Mouse (Mus musculus) midbrain, embryonic 11.5 days (tissue): Measurements from ENCODE around the gene Hcn1. TPM values are rescaled to one million over a fixed set of nuclear protein-coding genes. Genes with fewer than 3 reads are reported as not detected.
"Not testable (repeated sequence)": the region's sequence is repeated elsewhere in the genome, so short reads cannot be mapped to it uniquely, and the experiment has no call there.

Experiments
- ATAC-seq: fragments of 200-750 bp; cut with Nextera tagmentation; 2 replicates; pipeline ENCODE4 v1.8.0; 2017; ENCODE audit warnings: moderate TSS enrichment, moderate library complexity; ENCODE audit not compliant: low FRiP score
- DNase-seq: peaks from one replicate; pipeline ENCODE4 v3.0.0; 2015; ENCODE audit warnings: low spot score; ENCODE audit errors: missing footprints
- H3K27ac ChIP-seq: fragments of 300-500 bp; sonication (generic); 2 replicates; pipeline ENCODE4 v1.5.1; 2014; ENCODE audit warnings: low read depth, low read length
- H3K27me3 ChIP-seq: fragments of 300-500 bp; sonication (generic); 2 replicates; pipeline ENCODE4 v1.6.1; 2014; ENCODE audit warnings: mild to moderate bottlenecking, low read length, moderate library complexity, mixed read lengths; ENCODE audit not compliant: control insufficient read depth, insufficient read depth
- H3K36me3 ChIP-seq: fragments of 300-500 bp; sonication (generic); 2 replicates; pipeline ENCODE4 v1.6.1; 2014; ENCODE audit warnings: mild to moderate bottlenecking, low read length, moderate library complexity, mixed read lengths; ENCODE audit not compliant: control insufficient read depth, insufficient read depth
- H3K4me1 ChIP-seq: fragments of 300-500 bp; sonication (generic); 2 replicates; pipeline ENCODE4 v1.6.1; 2014; ENCODE audit warnings: low read length; ENCODE audit not compliant: control insufficient read depth, insufficient read depth
- H3K4me2 ChIP-seq: fragments of 300-500 bp; sonication (generic); 2 replicates; pipeline ENCODE4 v1.6.1; 2014; ENCODE audit warnings: mild to moderate bottlenecking, moderate library complexity
- H3K4me3 ChIP-seq: fragments of 300-500 bp; sonication (generic); 2 replicates; pipeline ENCODE4 v1.5.1; 2014; ENCODE audit warnings: low read depth, low read length
- H3K9ac ChIP-seq: fragments of 300-500 bp; sonication (generic); 2 replicates; pipeline ENCODE4 v1.6.1; 2014; ENCODE audit warnings: low read length
- H3K9me3 ChIP-seq: fragments of 300-500 bp; sonication (generic); 2 replicates; pipeline ENCODE4 v1.6.1; 2016; ENCODE audit warnings: low read length; ENCODE audit not compliant: control insufficient read depth
- WGBS: fragments of 180-500 bp; shearing (Covaris S2); extraction: QIAGEN DNeasy Blood & Tissue Kit; methylation state at CpG from one replicate; pipeline ENCODE4 v1.1.7; 2014; 5-methylcytosine and 5-hydroxymethylcytosine counted together
- polyA plus RNA-seq: library from polyadenylated mRNA; unstranded; fragments of >200 nt; fragmentation: Nextera tagmentation; extraction: Ambion mirVana; gene quantifications from 2 replicates; pipeline ENCODE4 v1.2.1, GENCODE M21; 2014

The Hcn1 gene
- polyA plus RNA-seq, 1 experiment from 2014 or later: 0.04 TPM

DNA sequence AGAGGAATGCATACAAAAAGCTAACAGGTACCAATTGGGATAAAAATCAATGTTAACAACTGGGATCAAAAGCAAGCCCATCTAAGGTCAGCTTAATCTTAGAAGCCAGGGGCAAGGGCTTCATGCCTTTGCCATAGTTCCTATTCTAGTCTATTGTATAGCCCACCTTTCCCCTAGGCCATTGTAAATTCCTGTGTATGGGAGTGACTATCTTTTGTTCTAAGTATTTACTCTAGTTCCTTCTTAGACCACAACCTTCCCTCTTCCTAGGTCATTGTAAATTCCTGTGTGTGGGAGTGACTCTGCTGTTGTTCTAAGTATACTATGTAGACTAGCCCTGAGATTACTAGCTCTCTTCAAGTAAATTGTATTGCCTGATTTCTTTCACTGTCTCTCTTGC is 420.8 kb downstream of the Hcn1 start:
- H3K4me1 ChIP-seq, DNase-seq, H3K36me3 ChIP-seq, H3K9ac ChIP-seq, H3K9me3 ChIP-seq, H3K4me2 ChIP-seq, H3K27me3 ChIP-seq, H3K27ac ChIP-seq, H3K4me3 ChIP-seq, ATAC-seq: not testable (repeated sequence)

GRCm38 (mm10) chr13:118023381-118023780 is 421.3 kb downstream of the Hcn1 start:
- no peak overlapping the region for H3K4me3 ChIP-seq
- H3K9me3 ChIP-seq: no peaks in the 10 kb centered on the region
- no peak for ATAC-seq
- WGBS: 91% methylated on average over 5 of the region's 5 CpGs
- no peak overlapping the region for H3K27ac ChIP-seq
- no peak for DNase-seq
- H3K36me3 ChIP-seq: no peaks in the 10 kb centered on the region
- no peaks in the 10 kb centered on the region for H3K27me3 ChIP-seq
- no peak overlapping the region for H3K4me2 ChIP-seq
- H3K4me1 ChIP-seq: no peaks in the 10 kb centered on the region
- H3K9ac ChIP-seq: no peak overlapping the region

GRCm38 (mm10) chr13:118026510-118026909 is 424.4 kb downstream of the Hcn1 start:
- 85% methylated on average over 2 of the region's 2 CpGs for WGBS
- Histone ChIP-seq H3K27ac (no peak overlapping the region), H3K27me3 (no peaks in the 10 kb centered on the region), H3K4me1 (no peaks in the 10 kb centered on the region), H3K4me2 (no peak overlapping the region), H3K9me3 (no peaks in the 10 kb centered on the region), H3K4me3 (no peak overlapping the region), H3K36me3 (no peaks in the 10 kb centered on the region), H3K9ac (no peak overlapping the region)
- ATAC-seq (no peak), DNase-seq (no peak)

DNA sequence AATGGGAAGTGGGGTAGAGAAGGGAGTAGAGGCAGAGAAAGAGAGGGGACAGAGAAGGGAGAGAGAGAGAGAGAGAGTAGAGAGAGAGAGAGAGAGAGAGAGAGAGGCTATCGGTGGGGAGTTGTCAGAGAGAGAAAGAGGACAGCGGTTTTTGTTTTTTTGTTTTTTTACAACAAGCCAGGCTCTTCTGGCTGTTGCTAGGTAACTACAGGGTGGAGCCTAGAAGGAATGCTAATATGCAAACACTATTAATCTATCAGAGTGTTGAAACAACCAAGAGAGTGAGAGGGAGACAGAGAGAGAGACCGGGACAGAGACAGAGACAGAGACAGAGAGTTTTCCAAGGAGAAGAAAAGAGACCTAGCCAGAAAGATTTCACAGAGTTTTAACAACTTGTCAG is 425.7 kb downstream of the Hcn1 start:
- no peak overlapping the region for H3K4me2 ChIP-seq
- WGBS: 65% methylated on average over 3 of the region's 3 CpGs
- no peak for ATAC-seq
- no peaks in the 10 kb centered on the region for H3K36me3 ChIP-seq
- H3K9ac ChIP-seq: no peak overlapping the region
- no peaks in the 10 kb centered on the region for H3K9me3 ChIP-seq
- DNase-seq: no peak
- no peaks in the 10 kb centered on the region for H3K27me3 ChIP-seq
- H3K4me3 ChIP-seq: no peak overlapping the region
- no peak overlapping the region for H3K27ac ChIP-seq
- no peaks in the 10 kb centered on the region for H3K4me1 ChIP-seq

DNA sequence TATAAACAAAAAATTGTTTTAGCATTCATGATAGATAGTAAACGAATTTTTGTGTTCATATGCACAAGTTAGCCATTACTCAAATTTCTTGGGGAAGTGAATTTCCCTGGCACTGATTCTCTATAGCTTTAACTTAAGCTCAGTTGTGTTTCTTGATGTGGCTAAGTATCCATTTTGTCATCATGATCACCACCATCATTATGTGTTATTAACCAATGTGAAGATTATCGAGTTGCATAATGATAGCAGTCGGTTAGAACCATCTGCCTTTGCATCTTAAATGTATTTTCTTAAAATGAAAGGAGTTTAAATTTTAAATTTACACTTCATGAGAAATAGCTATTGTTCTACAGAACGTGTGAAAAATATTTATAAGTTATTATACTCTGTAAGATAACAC is 426.5 kb downstream of the Hcn1 start:
- ATAC-seq: no peak
- Histone ChIP-seq H3K27me3 (no peaks in the 10 kb centered on the region), H3K9me3 (no peaks in the 10 kb centered on the region), H3K4me1 (no peaks in the 10 kb centered on the region), H3K4me2 (no peak overlapping the region), H3K4me3 (no peak overlapping the region), H3K27ac (no peak overlapping the region), H3K9ac (no peak overlapping the region), H3K36me3 (no peaks in the 10 kb centered on the region)
- DNase-seq: no peak
- 83% methylated on average over 4 of the region's 4 CpGs for WGBS

- no peaks in the 10 kb centered on the region for H3K36me3 ChIP-seq
- 86% methylated on average over 3 of the region's 3 CpGs for WGBS
- no peak overlapping the region for H3K4me2 ChIP-seq
- no peak overlapping the region for H3K9ac ChIP-seq
- no peaks in the 10 kb centered on the region for H3K9me3 ChIP-seq
- no peak for ATAC-seq
- no peaks in the 10 kb centered on the region for H3K4me1 ChIP-seq
- no peak overlapping the region for H3K4me3 ChIP-seq
- H3K27ac ChIP-seq: no peak overlapping the region
- DNase-seq: no peak
- no peaks in the 10 kb centered on the region for H3K27me3 ChIP-seq
Measured at GRCm38 (mm10) chr13:118029579-118029978, 427.5 kb downstream of the Hcn1 start.

GRCm38 (mm10) chr13:118035598-118035997 is 433.5 kb downstream of the Hcn1 start:
- DNase-seq (no peak), ATAC-seq (no peak)
- Histone ChIP-seq H3K9ac (no peak overlapping the region), H3K36me3 (no peaks in the 10 kb centered on the region), H3K9me3 (no peaks in the 10 kb centered on the region), H3K27ac (no peak overlapping the region), H3K4me1 (no peaks in the 10 kb centered on the region), H3K4me2 (no peak overlapping the region), H3K27me3 (no peaks in the 10 kb centered on the region), H3K4me3 (no peak overlapping the region)
- 89% methylated on average over 5 of the region's 5 CpGs for WGBS
